Mouse (Mus musculus) kidney, postnatal 10 days (tissue): ENCODE data around the gene Tbc1d16.

Source experiments
- DNase-seq: peaks from one replicate; pipeline ENCODE4 v3.0.0; 2021; ENCODE audit warnings: mixed read lengths

Gene Tbc1d16

DNA sequence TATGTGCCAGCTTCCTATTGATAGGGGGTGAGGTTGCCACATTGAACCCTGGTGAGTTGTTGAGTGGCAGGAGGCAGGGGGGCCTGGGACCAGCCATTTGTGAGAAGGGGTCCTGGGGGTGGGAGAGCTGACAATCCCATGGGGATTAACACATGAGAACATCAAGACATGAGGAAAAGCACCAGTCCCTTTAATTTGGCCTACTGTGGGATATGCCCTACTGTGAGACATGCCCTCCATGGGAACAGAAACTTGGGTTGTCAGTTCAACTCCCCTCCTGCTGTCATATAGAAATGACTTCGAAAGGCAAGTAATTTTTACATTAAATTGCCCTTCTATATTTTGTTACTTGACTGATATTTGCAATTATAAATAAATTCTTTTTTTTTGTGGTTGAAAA, 59.4 kb downstream of the Tbc1d16 start:
- no peak for DNase-seq

DNA sequence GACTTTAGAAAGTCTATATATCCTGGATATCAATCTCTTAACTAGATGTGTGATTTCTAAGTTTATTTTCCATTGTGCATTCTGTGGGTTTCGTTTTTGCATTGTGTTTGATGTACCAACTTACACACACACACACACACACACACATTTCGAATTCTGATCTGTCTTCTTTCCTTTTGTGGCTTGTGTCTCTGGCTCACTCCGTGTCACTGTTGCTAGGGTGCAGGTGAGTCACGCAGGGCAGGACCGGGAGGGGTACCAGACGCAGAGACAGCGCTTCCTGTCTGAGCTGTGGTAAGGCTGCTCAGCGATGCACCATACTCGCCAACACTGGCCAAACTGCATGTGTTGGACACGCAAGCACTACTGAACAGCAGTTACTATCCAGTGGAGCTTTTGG, 62.3 kb downstream of the Tbc1d16 start:
- no peak for DNase-seq

DNA sequence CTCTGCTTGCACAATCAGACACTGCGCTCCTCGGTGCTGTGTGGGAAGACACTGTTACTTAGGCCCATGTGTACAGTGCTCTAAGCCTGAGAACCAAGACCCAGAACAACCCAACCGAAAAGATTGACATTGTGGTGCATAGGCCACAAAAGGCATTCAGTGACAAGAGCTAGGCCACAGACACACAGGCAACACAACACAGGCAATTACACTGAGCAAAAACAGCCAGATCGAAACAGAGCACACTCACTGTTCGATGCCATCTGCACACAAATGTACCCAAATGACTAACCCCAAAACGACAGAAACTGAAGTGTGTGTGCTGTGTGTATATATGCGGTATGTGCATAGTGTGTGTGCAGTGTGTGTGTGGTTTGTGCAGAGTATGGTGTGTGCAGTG, 63.9 kb downstream of the Tbc1d16 start:
- no peak for DNase-seq

DNA sequence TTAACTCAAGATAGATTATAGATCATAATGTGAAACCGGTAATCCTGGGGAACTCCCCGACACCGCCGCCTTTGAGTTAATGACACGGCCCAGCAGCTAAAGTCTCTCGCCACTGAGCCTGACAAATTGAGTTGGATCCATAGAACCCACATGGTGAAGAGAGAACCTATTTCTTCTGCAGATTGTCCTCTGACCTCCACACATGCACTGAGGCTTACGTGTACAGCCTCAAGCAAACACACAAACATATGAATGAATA, 64.6 kb downstream of the Tbc1d16 start:
- no peak for DNase-seq

DNA sequence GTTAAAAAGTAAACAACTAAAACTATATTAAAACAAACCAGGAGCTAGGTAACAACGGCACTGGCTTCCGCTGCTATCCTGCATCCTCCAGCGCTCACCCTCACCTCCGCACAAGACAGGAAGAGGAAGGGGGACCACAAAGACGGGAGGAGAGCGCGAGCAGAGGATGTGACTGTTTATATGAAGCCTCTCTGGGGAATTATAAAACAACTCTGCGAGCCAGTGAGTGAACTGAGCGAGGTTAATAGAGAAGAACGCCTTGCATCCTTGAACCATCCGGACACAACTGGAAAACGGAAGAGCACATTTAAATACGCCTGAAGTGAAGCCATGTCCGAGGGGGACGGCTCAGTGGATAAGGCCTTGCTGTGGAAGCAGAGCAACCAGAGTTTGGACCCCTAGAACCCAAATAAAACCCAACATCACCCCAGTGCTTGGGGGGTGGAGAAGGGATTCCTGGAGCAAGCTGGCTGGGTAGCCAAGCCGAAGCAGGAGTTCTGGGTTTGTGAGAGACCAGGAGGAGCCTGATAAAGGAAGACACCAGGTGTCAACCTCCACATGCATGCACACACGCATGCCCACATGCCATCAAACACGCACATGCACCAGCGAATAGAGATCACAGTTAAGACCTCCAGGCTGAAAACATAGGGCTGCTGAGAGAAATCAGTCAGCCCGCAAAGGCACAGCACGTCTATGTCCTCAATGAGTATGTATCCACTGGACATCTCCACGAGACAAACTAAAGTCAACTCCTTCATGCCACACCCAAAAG, 65.2 kb downstream of the Tbc1d16 start:
- peak; percentile 42 for DNase-seq

DNA sequence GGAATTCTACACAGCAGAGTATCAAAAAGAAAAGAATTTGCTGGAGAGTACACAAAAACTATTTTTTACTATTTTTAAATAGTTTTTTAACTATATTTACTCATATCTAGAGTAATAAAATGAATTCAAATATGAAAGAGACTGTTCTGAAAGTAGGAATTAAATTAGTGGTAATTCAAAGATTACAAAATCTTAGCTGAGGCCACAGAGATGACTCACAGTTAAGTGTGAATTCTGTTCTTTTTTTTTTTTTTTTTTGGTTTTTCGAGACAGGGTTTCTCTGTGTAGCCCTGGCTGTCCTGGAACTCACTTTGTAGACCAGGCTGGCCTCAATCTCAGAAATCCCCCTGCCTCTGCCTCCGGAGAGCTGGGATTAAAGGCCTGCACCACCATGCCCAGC, 66.6 kb downstream of the Tbc1d16 start:
- DNase-seq: no peak

DNA sequence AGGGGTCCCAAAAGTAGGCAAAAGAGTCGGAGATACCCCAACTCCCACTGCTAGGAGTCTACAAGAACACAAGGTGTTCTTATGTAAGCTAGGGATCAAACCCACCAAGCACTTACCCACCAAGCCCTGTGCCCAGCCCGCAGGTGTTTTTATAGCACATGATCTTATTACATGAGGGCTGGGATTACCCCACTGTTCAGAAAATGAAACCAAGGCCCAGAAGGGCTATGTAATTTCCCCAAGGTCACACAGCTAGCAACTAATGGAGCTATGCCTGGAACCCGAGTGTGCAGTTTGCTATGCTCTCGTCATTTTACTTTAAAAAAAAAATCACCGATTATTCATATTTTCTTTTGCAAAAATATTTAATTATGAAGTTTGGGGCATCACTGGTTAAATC, 68.2 kb downstream of the Tbc1d16 start:
- no peak for DNase-seq

DNA sequence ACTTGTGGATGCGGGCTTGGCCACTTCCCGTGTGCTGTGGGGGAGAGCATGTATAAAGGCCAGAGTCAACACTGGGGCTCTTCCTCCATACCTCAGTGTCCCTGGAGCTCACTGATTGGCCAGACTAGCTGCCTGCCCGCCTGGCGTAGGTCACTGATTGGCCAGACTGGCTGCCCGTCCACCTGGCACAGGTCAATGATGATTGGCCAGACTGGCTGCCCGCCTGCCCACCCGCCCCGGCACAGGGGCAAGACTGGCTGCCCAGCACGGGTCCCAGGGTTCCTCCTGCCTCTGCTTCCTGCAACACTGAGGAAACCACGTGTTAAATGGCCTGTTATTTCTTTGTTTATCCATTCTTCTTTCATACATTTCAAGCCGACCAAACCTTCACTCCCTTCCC, 68.8 kb downstream of the Tbc1d16 start:
- DNase-seq: peak; percentile 76

DNA sequence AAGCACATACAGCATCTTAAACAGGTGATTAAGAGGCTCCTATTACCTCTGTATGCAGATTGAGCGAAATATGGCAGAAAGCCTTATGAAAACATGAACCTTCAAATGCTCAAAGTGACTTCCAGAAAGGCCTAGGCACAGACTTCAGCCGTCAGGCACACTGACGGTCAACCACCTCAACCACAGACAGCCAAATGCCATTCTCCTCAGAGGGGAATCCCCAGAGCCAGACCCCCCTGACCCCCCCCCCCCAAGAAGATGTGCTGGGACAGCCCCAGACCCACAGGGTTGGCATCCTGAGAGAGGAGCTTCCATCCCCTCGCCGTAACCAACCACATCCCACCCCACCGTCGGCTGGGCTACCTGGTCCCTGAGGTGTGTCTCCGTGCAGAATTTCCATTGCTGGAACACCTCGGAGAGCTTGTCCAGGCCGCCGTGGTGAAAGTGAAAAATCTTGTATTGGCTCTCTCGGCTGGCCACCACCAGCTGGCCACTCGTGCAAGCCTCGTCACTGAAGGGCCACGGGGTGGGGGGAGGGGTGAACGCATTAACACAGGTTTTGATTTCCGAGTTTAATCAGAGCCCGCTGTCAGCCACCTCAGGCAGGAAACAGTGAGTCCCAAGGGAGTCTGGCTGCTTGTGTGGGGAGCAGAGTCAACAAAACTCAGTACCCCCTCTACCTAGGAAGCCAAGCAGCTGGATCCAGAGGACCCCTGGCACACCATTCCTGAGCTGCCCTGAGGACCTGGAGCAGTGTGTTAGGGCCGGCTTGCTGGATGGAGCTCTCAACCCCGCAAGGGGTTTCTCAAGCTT, 70.7 kb downstream of the Tbc1d16 start:
- no peak for DNase-seq

DNA sequence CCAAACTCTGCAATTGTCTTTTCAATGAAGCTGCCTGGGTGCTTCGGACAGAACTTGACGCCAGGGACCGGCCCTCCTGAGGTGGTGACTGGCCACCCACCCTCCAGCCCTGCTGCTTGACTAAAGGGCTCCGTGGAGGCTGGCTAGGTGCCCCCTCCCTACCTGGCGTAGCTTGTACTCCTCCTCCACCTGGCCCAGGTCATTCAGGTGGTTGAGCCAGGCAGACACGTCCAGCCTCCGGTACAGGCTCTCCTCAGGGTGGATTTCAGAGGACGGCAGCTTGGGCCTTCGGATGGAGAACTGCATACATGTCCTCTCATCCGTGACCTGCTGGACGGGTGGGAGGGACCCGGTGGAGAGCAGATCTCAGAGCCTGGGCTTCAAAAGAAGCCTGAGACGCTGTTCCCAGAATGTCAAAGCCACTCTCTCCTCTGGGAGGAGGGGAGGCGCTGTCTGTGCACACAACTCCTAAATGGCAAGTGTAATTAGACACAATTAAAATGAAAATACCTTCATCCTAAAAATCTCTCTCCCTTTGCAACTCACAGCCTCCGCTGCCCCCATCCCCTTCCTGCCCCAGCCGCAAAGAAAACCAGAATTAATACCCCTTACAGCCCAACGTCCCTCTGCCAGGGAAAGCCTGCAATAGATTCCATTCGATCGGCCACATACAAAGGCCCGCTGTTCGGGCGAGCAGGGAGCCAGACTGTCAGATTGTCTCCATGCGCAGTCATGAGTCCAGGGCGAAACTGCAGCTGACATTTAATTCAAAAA, 71.6 kb downstream of the Tbc1d16 start:
- DNase-seq: peak; percentile 64

DNA sequence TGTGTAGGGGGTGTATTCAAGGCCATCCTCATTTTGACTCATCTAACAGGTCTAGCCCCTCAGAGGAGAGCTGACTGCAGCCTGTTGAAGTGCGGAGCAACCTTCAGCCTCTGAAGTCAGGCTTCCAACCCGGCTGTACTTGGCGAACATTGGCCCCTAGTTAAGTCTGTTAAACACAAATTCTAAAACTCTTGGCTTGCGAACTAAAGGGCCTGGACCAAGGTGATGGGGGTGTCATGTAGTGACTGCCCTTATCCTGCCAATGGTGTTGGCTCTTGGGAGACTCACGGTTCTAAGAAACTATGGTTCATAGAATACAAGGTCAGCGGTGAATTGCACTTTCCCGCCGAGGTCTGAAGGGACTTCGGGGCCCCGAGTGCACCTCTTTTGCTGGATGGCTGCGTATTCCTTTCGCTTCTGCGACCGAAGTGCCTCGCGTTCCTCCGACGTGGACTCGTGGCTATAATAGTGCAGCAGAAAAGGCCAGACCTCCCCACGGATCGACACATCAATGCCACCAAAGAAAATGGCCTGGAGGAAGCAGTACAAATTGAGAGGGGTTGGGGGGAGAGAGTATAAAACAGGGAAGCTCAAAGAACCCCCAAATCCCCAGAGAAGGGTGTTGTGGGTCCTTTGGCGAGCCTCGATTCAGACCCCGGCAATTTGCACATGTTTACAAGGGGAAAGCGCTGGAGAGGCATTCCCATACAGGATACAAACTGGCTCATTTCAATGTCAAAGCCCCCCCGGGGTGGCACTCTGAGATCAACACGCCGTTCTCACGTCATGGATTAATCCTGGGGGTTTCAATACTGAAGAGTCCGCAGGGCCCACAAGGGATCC, 72.4 kb downstream of the Tbc1d16 start:
- DNase-seq: peak; percentile 48

DNA sequence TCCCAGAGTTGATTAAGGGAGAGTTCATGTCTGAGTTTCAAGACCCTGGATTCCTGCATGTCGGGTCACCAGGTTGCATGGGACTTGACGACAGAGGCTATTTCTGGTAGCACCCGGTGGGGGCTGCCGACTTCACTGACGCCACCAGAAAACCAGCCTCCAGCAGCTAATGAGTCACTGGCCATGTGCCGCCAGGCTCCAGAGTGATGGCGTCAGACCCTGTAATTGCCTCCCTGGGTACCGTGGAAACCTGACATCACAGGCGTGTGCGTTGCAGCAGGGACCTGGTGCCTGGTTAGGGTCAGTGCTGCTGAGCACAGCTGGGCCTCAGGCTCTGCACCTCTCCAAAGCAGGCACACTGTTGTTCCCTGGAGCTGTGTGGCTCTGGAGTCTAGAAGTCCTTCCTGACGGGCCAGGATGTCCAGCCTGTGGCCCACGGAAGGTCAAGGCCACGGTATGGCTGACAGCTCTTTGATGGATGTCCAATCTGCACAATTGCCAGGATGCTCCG, 75.9 kb downstream of the Tbc1d16 start:
- no peak for DNase-seq

DNA sequence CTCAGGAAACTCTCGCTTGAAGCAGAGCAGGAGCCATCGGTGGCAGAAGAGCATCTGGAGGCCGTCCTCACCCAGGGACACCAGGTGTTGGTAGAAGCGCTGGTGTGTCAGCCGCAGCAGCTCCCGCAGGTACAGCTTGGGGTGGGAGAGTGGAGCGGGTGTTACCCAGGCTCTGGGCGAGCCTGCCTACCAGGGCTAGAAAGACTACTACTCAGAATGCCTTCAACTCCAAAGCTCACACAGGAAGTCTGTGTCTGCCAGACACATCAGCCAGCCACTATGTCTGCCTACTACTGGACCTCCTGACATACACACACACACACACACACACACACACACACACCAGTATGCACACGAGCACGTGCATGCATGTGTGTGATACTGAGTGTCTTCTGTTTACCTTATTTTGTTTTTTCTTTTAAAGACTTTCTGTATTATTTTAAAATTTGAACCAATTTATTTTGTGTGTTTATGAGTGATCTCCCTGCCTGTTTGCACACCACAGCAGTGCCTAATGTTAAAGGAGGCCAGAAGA, 77.2 kb downstream of the Tbc1d16 start:
- DNase-seq: no peak

DNA sequence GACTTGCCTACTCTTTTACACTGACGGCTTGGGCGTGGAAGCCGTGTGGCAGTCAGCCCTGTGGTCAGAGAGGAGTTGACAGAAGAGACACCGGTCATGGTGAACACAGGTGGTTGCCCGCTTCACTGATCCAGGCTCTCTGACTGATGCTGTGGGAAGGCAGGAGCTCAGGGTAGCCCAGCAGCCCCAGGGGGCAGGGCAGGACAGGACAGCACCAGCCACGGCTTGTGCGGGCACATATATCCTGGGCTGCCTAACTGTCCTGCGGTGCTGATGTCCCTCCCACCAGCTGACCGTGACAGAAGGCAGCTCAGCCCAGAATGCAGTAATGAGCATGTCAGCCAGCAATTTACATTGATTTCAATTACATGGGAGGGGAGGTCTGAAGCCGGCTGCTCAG, 77.9 kb downstream of the Tbc1d16 start:
- DNase-seq: no peak

DNA sequence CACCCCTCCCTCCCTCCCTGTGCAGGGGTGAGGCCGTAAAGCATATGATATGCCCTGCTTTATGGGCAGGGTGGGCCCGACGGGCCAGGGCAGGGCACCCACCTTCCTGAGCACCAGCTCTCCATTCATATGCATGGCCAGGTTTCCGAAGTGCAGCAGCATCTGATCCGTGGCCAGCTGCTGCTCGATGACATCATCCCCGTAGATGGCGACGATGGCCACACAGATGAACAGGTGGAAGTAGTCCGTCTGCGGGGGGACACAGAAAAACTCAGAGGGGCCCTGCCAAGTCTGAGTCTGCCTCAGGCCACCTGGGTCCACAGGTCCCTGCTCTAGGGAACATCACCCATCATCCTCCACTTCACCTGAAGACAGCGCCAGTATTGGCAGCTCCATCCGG, 79.5 kb downstream of the Tbc1d16 start:
- DNase-seq: no peak

DNA sequence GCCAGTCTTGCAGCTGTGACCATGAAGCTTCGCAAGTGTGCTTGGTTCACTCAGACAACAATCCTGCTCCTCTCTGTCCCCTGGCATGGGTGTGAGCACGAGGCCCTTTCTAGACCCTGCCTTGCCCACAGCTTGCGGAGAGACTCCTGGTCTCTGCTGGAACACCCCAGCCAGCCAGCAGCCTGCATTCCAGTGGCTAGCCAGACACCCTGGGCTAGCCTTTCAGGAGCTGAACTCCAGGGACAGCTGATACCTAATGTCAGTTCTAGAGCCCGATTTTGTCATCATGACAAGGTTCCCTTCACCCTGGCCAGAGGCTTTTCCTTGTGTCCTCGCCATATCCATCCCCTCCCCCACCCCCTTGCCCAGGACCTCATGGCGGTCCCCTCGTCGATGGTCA, 81.1 kb downstream of the Tbc1d16 start:
- DNase-seq: no peak

DNA sequence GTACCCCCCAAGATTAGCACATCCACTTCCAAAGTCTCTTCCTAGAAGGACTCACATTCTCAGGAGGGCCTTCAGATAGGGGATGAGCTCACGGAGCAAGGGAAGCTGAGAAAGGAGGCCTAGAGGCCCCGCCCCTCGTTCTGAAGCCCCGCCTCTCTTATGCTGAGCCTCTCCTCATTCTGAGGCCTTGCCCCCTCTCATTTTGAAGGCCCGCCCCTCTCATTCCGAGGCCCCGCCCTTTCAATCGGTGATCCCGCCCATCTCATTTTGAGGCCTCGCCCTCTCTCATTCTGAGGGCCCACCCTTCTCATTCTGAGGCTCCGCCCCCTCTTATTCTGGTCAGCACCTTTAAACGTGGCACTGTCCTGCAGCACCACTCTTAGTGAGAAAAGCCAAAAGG, 82.2 kb downstream of the Tbc1d16 start:
- no peak for DNase-seq

DNA sequence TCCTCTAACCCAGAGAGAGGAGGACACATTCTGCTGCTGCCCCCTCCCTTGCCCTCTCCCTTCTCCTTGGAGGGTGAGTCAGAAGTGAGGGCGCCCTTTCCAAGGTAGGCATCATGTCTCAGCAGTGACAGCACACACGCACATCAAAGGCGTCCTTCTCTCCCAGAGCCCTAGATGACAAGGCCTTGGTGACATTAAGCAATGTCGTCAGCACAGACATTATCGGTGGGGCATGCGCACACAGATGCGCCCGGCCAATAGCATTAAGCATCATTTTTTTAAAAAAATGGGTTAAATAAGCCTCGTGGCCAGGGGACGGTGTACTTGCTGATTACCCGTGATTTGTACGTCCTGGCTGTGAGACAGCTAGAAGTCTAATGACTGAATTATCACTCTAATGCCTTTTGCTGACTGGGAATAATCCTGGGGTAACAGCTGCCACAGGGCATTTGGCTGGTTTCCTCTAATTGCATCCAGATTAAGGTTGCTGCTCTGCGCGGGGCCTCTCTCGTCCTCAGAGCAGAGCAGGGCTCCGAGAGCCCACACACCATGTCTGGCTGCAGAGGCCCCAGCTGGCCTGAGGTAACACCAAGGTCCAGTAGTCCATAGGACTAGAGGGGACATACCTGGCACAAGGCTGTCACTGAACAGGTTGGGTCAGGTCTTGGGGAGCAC, 83.4 kb downstream of the Tbc1d16 start:
- no peak for DNase-seq

DNA sequence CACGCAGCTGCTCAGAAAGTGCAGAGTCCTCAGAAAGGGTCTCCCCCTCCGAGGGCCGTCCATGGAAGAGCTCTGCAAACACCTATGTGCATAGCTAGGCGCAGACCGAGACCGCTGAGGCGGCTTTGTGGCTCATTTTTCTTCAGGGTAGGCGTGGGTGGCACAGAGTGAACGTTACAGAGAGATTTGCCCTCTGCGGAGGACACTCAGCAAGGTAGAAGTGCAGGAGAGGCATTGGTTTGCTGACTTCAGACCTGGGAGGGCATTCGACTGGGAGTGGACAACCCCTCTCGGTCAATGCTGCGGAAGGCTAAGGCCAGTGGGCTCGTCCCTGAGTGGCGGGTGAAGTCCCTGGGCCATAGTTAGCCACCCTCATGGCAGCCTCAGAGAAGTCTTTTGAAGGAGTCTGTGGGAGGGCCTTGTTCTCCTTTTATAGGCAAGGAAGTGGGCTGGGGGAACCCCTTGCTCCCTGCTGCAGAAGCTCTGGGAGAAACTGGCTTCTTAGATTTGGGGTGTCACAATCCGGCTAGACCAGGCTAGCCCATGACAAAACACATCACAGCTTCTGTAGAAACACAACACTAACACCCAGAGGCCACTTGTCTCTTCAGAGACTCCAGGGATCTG, 84.8 kb downstream of the Tbc1d16 start:
- DNase-seq: no peak

DNA sequence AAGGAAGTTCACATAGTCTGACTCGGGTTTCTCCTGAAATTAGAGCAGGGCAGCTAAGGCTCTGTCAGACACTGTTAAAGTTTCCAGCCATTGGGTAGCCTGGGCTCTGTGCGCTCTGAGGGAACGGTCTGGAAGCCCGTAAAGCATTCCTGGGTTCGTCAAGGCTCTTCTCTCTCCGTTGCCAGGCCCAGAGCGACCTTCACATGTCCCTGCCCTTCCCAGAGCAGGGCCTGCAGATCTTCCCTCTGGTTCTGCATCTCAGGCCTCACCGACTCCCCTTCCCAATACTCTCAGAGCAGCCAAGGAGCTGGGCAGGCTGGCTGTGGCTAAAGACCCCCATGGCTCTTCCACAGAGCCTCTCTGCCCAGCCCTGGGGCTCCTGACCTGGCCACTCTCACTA, 85.7 kb downstream of the Tbc1d16 start:
- no peak for DNase-seq

DNA sequence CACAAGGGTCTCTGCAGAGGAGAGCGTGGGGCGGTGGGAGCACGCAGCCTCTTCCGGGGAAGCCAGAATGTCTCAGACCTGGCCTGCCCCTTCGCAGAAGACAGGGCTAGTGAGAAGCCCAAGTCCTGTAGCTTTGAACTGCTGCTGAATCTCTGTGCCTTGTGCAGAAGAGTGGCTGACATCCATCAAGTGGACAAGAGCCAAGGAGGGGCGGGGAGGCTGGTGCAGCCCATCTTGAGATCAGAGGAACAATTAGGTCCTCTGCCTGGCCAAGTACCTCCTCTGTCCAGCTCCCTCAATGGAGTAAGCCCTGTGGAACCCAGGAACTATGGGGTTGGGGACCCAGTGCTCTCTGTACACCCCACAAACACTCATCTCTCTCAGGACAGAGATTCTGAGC, 89.3 kb downstream of the Tbc1d16 start:
- no peak for DNase-seq
